Mouse (Mus musculus) gastrocnemius, postnatal 14 days (tissue): Measurements from ENCODE around the gene Hpn. TPM values are rescaled to one million over a fixed set of nuclear protein-coding genes. Genes with fewer than 3 reads are reported as not detected.

Experiments used
- DNase-seq: peaks from one replicate; pipeline ENCODE4 v3.0.0; 2021; ENCODE audit warnings: mixed read lengths
- intact Hi-C: fragments of 180-260 bp; cut with DNase I; formaldehyde crosslinking; loops from one replicate; pipeline ENCODE4 v1.15.1; 2025; ENCODE audit warnings: low total_unique reads
- total RNA-seq, 2 experiments: library from RNA; stranded (reverse); gene quantifications; 2 replicates each; pipeline ENCODE4 v1.2.3; 2021

The Hpn gene
- total RNA-seq, 2 experiments from 2014 or later = 7.6 to 9.6 TPM

DNA sequence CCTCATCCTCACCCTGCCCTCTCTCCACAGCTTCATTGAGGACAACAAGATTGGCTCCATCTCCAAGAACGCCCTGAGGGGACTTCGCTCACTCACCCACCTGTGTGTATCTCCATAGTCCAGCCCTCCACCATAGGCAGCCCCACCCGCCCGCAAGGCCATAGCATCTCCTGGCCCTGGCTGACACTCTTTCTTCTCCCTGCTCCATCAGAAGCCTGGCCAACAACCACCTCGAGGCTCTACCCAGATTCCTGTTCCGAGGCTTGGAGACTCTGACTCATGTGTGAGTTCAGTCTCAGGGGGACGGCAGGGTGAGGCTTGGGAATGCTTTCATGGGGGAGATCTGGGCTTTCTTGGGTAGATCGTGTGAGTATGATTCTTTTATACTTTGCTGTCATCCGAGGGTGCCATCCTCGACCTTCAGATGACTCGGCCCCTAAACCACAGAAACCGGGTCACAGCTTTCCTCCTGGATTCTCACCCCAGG lies 52.0 kb downstream of the Hpn start:
- intact Hi-C loops = no loop called here

DNA sequence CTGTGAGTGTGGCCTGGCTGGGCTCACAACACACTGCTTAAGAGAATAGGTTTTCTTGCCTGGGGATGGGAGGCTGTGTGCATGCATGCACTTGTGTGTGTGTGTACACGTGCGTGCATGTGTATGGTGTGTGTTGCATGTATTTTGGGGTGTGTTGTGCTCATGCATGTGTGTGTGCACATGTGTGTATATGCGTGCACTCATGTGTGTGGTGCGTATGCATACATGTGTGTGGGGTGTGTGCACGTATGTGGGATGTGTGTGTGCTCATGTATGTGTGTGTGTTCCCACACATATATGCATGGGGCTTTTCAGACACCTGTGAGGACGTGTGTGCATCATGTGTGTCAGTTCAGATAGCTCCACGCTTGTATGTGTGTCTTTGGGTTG lies 54.5 kb downstream of the Hpn start:
- DNase-seq = no peak
- intact Hi-C loops = loop anchor here (2.0 kb wide), 1 partner anchor 16 kb away; the partner anchor contains the start of gene Fxyd3

More for the DNA sequence above, 52.0 kb downstream of the Hpn start:
- DNase-seq = no peak

DNA sequence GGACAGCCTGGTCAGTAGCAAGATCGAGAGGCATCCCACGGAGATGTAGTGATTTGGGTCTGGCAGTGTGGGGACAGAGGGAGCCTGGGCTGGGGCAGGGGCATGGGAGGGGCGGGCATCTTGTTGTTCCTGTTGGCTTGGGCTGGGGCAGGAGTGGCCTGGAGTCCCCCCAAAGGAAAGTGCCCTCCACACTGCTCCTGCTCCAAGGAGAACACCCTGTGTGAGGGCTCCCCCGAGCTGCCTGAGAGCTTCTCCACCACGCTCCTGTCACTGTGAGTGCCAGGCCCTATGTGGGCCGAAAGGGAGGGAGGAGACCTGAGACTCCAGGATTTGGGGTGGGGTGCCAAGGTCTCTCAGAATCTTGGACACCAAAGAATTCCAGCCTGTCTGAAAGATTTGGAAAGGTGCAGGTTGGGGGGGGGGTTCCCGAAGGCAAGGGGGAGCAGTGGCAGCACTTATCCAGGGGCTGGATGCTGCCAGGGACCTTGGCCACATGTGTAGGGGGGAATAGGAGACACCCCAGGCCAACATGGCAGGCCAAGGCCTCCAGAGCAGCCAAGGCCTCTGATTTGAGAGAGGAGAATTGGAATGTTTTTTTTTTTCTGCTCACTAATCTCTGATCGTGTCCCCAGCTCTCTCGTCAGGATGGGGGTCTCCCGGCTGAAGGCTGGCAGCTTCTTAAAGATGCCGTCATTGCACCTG lies 55.0 kb downstream of the Hpn start:
- no peak for DNase-seq
- intact Hi-C loops = loop anchor here (2.0 kb wide), 2 partner anchors 17 to 39 kb away; partner anchors contain the start of gene Fxyd3

DNA sequence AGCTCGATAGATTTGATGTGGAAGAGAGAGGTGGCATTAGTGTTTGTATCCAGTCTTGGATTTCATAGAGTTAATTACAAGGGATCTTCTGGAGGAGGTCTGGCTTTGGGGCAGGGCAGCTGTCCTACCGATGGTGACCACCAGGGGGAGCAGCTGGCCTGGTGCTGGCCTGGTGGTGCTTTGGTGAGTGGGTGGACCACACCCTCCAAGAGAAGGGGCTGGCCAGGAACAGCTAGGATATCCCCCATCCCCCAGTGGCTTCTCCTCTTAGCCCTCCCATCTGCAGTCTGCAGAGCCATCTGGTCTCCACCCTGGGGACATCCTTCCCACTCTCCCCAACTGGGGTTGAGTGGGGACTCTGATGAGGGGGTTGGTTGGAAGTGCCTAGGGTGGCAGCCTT lies 56.0 kb downstream of the Hpn start, which contains the start of gene Lgi4:
Gene Lgi4 (plus strand): TSS at position 235 of the 400 bp plus-strand sequence.
- intact Hi-C loops = loop anchor here (2.0 kb wide), 1 partner anchor 40 kb away; no protein-coding TSS in a partner anchor

DNA sequence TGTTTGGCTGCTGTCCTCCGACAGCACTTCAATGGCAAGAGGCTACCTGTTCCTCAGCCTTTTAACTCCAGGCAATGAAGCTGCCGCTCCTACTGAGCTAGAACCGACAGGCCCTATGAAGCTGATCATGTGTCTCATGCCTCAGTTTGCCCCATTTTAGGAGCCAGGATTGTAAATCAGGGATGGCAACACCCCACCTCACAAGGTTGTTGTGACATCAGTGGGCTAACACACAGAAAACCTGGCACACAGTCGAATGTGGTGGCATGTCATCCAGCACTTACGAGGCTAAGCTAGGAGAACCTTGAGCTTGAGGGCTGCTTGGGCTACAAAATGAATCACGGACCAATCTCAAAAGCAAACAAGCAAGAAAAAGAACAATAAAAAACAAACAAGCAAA lies 56.9 kb downstream of the Hpn start:
- intact Hi-C loops = loop anchor here (2.0 kb wide), 1 partner anchor 41 kb away; no protein-coding TSS in a partner anchor

More for the DNA sequence above, 56.0 kb downstream of the Hpn start, which contains the start of gene Lgi4:
- peak; percentile 92 for DNase-seq

DNA sequence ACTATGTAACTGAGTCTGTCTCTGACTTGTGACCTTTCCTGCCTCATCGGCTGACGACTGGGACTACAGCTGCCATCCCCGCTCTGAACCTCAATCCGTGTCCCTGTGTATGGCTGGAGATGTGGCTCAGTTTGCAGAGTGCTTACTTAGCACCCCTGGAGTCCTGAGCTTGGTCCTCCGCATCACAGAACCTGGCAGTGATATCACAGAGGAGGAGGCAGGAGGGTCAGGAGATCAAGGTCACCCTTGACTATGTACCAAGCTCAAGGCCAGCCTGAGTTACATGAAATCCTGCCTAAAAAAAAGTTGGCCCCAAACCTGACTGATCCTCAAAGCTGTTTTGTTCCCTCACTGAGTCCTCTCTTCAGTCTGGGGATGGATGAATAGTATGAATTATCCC lies 57.4 kb downstream of the Hpn start:
- intact Hi-C loops = loop anchor here (2.0 kb wide), 1 partner anchor 41 kb away; no protein-coding TSS in a partner anchor
- DNase-seq = no peak

More for the DNA sequence above, 56.9 kb downstream of the Hpn start:
- DNase-seq = no peak

DNA sequence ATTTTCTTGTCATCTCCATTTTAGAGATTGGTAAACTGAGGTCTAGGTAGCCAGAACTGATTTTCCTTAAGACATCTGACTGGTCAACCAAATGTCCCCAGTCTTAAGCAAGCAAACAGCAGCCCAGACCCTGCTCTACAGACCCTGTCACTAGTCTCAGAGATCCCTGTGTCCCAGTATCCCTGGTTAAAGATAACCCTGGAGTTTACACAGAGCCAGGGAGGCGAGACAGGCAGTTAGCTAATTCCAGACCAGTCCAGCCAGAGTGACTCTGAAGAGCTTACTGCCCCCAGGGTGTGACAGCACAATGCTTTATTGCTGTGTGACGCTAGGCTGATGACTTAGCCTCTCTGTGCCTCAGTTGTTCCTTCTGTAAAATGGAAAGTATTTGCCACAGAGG lies 58.0 kb downstream of the Hpn start, which contains the start of gene Fxyd1:
Gene Fxyd1 (minus strand): TSS at position 129 of the 400 bp plus-strand sequence.
- intact Hi-C loops = no loop called here
- no peak for DNase-seq

DNA sequence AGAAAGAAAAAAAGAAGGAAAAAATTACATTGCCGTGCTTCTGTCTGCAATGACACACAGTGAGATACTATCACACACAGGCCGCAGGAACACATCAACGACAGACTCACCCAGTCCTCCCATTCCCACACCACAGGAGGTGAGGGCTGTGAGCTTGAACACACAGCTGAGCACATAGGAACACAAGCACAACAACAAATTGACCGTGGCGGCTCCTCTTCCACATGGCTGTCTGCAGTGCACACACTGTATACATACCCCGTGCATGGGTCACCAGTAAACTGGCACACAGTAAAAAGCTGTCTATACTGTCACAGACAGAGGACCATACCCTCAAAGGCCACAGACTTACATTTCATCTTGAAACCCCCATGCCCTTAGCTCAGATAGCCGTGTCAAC lies 58.6 kb downstream of the Hpn start:
- DNase-seq = no peak
- intact Hi-C loops = no loop called here

DNA sequence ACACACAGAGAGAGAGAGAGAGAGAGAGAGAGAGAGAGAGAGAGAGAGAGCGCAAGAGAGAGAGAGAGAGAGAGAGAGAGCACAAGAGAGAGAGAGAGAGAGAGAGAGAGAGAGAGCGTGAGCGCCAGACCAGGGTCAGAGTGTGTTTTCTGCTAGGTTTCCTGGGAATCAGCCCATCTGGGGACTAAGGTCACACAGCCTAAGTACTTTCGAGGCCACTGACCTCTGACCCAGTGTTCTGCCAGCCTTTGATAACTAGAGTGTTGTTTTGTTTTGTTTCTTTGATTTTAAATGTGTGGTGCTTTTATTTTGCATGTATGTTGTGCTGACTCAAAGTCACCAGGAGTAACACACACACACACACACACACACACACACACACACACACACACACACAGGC lies 59.2 kb downstream of the Hpn start:
- no peak for DNase-seq

DNA sequence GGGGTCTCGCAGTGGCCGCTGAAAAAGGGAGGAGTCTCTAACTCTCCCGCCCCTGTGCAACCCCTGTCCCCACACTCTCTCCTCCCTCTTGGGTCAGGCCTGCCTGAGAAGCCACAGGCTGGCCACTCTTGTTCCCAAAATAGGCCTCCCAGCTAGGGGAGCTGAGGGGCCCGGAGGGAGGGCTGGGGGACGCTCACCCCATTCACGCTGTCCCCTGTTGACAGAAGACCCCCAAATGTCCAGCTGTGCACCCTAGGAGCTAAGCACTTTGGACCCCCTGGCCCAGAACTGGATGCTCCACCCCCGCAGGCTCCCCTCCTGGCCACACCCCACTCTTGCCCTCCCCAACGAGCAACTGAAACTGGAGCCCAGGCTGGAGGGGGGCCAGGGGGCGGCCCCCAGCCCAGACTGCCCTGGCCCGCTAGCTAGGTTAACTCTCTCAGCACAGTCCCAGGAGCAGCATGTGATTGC lies 59.7 kb downstream of the Hpn start:
- intact Hi-C loops = no loop called here
- peak; percentile 95 for DNase-seq

More for the DNA sequence above, 59.2 kb downstream of the Hpn start:
- intact Hi-C loops = no loop called here

DNA sequence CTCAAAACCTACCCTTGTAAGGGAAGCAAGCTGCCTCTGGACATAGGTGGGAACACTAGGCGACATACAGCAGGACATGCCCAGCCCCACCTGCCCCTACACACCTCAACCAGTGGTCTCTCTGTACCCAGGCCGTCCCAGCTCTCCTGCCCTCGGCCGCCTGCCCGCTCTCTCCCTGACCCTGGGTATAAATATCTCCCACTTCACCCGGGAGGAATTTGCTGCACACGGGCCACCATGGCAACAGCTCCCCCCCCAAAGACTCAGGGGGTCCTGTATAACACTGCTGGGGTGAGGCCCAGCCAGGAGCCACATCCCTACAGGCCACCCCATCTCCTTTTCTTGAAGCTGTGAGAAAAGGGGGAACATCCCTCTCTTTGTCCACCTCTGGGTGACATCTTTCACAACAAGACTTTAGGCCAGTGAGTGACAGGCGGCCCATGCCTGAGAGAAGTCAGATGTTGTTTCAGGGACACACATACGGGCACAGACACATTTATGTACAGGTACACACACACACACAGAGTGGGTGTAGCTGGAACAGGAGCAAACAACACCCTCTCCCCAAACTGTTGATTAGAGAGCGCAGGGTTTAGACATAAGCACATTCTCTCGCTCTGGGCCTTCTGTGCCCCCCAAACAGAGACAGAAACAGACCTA lies 60.3 kb downstream of the Hpn start:
- peak; percentile 69 for DNase-seq
- intact Hi-C loops = no loop called here

DNA sequence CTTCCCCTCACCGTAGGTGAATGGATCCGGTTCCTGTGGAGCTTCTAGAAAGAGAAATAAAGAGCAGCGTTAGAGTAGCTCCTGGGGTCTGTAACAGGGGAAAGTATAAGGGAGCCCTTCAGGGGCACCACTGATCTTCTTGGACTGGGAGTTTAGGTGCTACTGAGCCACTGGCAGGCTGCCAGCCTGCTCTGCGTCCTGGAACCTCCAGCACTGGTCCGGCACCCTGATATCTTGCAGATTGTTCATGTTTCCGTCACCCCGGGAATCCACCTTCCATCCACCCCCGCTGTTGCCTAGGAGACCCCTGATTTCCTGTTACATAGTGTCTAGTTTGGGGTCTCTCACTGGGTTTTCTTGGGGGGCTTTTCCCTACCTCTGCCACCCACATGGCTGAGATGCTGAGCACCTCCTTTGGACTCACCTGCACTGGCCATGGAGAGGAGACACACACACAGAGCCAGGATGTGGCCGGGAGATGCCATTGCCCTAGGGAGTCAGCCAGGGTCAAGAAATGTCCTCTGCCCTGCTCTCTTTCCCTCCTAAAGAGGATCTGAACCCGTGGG lies 61.1 kb downstream of the Hpn start:
- intact Hi-C loops = no loop called here
- DNase-seq = no peak

DNA sequence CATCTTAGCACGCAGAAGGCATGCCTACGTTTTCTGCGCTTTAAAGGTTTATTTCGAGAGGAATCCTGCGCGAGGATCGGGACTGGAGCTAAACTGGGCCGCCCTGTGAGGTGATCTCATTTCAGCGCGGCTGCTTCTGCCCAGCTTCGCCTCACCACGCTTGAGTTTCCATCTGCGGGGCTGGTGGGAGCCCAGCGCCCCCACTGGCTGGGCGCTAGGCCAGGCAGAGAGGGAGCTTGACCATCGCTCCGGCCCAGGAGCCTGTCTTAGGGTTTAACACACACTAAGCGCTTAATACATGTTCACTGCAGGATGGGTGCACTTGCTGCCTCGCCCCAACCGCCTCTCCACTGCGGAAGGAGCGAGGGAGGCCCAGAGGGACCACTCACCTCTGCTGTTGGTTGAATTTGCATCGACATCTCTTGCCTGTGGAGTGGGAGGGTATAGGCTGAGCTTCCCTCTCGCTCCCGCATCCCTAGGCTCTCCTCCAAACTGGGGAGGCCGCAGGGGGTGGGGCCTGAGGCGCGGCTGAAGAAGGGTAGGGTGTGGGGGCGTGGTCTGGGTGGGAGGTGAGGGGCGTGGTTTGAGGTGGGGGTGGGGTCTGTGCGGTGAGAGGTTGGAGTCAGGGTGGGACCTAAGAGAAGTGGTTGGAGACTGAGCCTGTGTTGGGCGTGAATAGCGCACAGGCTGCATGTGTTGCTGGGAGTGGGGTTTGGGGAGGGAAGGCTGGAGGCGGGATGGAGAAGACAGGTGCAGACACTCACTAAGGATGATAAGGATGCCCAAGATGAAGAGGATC lies 62.3 kb downstream of the Hpn start:
- DNase-seq = peak; percentile 61
- intact Hi-C loops = no loop called here

DNA sequence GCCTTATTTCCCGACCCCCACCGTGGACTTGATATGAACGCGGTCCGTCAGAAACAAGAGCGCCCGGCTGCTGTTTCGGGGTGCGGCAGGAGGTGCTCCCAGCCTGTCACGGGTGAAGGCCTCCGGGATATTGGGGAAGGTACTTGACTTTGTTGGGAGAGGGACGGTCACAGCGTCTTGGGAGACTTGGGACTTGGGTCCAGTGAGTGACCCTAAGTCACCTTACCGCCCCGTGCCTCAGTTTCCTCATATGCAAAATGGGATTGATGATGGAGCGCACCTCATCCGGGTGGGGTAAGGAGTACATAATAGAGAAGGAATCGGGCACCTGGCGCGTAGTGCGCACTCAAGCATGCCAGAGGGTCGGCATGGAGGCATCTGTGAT lies 62.8 kb downstream of the Hpn start:
- intact Hi-C loops = no loop called here
- no peak for DNase-seq

DNA sequence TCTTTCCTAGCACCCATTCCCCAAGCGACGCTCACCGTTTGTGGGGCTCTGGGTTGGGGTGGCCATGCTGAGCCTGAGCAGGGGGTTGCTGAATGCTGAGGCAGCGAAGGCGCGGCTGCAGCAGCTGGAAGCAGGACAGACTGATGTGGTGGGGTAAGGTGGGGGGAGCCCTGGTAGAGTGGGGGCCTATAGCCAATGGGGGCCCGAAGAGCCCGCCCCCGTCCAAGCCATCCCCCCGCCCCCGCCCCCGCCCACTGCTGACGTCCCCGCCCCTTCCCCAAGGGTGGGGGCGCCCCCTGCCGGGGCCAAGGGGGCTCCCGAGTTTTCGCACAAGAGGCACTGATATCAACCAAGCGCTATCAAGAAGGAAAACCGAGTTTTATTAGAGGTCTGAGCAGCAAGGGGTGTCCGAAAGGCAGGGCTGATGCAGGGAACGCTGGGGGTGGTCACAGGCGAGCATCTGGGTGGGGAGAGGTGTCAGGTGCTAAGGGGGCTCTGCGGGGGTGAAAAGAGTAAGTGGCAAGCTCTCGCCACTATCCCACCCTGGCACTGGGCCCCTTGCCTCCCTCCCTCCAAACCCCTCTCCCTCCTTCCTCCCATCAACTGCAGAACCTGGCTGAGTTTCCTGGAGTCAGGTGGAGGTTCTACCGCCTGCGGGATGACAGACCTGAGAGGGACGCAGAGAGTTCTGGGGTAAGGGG lies 63.6 kb downstream of the Hpn start, which contains the start of gene Fxyd7:
Gene Fxyd7 (minus strand): TSS at position 147 of the 701 bp plus-strand sequence.
- intact Hi-C loops = no loop called here
- DNase-seq = no peak

DNA sequence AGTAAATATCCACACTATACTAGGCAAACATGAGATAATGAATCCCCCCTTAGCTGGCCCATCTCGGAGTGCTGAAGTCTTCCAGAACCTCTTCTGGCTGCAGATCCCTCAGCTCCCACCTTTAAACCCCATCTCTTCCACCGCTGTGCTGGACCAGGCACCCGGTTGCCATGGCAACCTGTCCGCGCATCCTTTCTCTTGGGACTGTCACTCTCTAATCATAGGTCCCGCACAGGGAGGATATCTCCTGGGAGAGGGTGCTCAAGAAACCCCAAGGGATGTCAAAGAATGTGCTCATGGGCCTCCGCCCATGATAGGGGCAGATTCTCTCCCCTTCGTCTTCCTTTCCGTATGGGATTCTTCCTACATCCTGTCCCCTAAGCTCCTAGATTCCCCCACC lies 64.2 kb downstream of the Hpn start:
- intact Hi-C loops = no loop called here
- DNase-seq = no peak

DNA sequence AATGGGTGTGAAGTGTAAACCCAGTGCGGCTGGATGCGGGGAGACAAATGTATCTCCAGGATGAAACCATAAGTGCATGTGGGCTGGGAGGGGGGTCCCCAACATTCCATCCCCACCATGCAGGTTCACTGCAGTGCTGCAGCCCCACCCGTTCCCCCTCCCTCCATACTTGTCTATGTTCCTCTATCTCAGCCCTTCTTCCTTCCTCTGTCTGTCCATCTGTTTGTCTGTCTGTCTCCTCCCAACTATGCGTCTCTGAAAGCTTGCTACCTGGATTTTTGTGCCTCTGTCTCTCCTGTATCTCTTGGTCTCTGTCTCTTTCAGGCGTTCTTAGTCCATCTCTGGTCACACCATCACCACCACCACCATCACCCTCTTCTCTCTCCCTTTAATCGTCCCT lies 64.6 kb downstream of the Hpn start:
- no peak for DNase-seq
- intact Hi-C loops = no loop called here

DNA sequence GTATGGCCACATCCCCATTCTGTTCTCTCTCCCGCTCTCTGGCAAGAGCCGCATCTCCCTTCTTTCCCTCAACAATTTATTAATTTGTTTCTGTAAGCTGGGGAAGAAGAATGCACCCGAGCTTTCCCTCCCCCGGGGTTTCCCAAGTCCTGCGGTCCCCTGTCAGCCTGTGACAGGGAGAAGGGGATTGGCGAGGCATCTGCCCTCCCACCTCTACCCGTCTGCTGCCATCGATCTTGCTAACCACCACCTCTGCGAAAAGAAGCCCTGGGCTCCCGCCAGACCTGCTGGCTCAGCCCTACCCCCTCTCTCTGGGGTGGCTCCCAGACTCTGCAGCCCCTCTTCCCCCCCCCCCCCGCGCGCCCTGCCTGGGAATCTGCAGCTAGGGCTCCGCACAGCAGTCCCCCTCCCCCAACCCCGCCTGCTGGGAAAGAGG lies 65.2 kb downstream of the Hpn start:
- DNase-seq = no peak
- intact Hi-C loops = no loop called here
